Mouse (Mus musculus): ENCODE measurements around the gene Atg5.

GRCm38 (mm10) chr10:44347549-44348172 lies 79.5 kb downstream of the Atg5 start:
- no peak for TF ChIP-seq EP300 (IDR thresholded peaks at IDR 0.05; ENCODE audit: insufficient read depth, low read depth, low read length)
- no peak for TF ChIP-seq CTCF (IDR thresholded peaks at IDR 0.05; ENCODE audit: low read depth, low read length)
- no peak for TF ChIP-seq POLR2A (IDR thresholded peaks at IDR 0.05; ENCODE audit: insufficient read depth, low read length)

Measured in ES-Bruce4 (cell line).